Mouse (Mus musculus): Measurements from ENCODE around the gene Selplg.

Gene Selplg

GRCm38 (mm10) chr5:113832490-113832901 is at the start of gene Selplg:
Gene Selplg (minus strand): TSS chr5:113832644.
- DNase-seq (ENCODE audit: low spot score in 2 of 2) = no peak

- no peak for DNase-seq (ENCODE audit: low spot score in 2 of 2)
Measured at GRCm38 (mm10) chr5:113881136-113881535, 48.7 kb upstream of the Selplg start.

- DNase-seq (ENCODE audit: low spot score in 2 of 2) = no peak
Measured at GRCm38 (mm10) chr5:113878943-113879617, 46.6 kb upstream of the Selplg start.

GRCm38 (mm10) chr5:113877565-113877964 is 45.1 kb upstream of the Selplg start:
- no peak for DNase-seq (ENCODE audit: low spot score in 2 of 2)

GRCm38 (mm10) chr5:113876176-113876575 is 43.7 kb upstream of the Selplg start:
- DNase-seq (ENCODE audit: low spot score in 2 of 2) = no peak

- DNase-seq (ENCODE audit: low spot score in 2 of 2) = no peak
Measured at GRCm38 (mm10) chr5:113875625-113876024, 43.2 kb upstream of the Selplg start.

- no peak for DNase-seq (ENCODE audit: low spot score in 2 of 2)
Measured at GRCm38 (mm10) chr5:113874063-113875024, 41.9 kb upstream of the Selplg start.

- DNase-seq (ENCODE audit: low spot score in 2 of 2) = peak in 1 of 2 experiments; percentile 72
Measured at GRCm38 (mm10) chr5:113872936-113873912, 40.8 kb upstream of the Selplg start.

GRCm38 (mm10) chr5:113871903-113872548 is 39.6 kb upstream of the Selplg start:
- DNase-seq (ENCODE audit: low spot score in 2 of 2) = no peak

GRCm38 (mm10) chr5:113870393-113871040 is 38.1 kb upstream of the Selplg start:
- no peak for DNase-seq (ENCODE audit: low spot score in 2 of 2)

- DNase-seq (ENCODE audit: low spot score in 2 of 2) = peak in 1 of 2 experiments; percentile 63
Measured at GRCm38 (mm10) chr5:113869132-113869531, 36.7 kb upstream of the Selplg start.

- no peak for DNase-seq (ENCODE audit: low spot score in 2 of 2)
Measured at GRCm38 (mm10) chr5:113864992-113865391, 32.5 kb upstream of the Selplg start.

GRCm38 (mm10) chr5:113863994-113864393 is 31.6 kb upstream of the Selplg start:
- no peak for DNase-seq (ENCODE audit: low spot score in 2 of 2)

GRCm38 (mm10) chr5:113862418-113862817 is 30.0 kb upstream of the Selplg start:
- DNase-seq (ENCODE audit: low spot score in 2 of 2) = no peak

- no peak for DNase-seq (ENCODE audit: low spot score in 2 of 2)
Measured at GRCm38 (mm10) chr5:113861294-113861693, 28.9 kb upstream of the Selplg start.

- DNase-seq (ENCODE audit: low spot score in 2 of 2) = no peak
Measured at GRCm38 (mm10) chr5:113858971-113859370, 26.5 kb upstream of the Selplg start.

GRCm38 (mm10) chr5:113858550-113858949 is 26.1 kb upstream of the Selplg start:
- no peak for DNase-seq (ENCODE audit: low spot score in 2 of 2)

- DNase-seq (ENCODE audit: low spot score in 2 of 2) = no peak
Measured at GRCm38 (mm10) chr5:113857631-113858030, 25.2 kb upstream of the Selplg start.

GRCm38 (mm10) chr5:113856631-113857030 is 24.2 kb upstream of the Selplg start:
- DNase-seq (ENCODE audit: low spot score in 2 of 2) = no peak

- DNase-seq (ENCODE audit: low spot score in 2 of 2) = no peak
Measured at GRCm38 (mm10) chr5:113855696-113856095, 23.3 kb upstream of the Selplg start.

All from cerebellum, postnatal 4 days (tissue).